Mouse (Mus musculus) thymus, adult 2 months (tissue): Measurements from ENCODE around the gene Mpz. TPM values are rescaled to one million over a fixed set of nuclear protein-coding genes. Genes with fewer than 3 reads are reported as not detected.
A peak's percentile ranks its signal among the peaks of the same experiment; 100 is the strongest.

Experiments used
- DNase-seq: peaks from one replicate; pipeline ENCODE4 v3.0.0; 2021
- H3K27ac ChIP-seq: fragments of 200-500 bp; 2 replicates; pipeline ENCODE4 v1.5.1; 2012; ENCODE audit warnings: low read length, control low read depth; ENCODE audit not compliant: control insufficient read depth, insufficient read depth
- H3K27me3 ChIP-seq: fragments of 200-500 bp; 2 replicates; pipeline ENCODE4 v1.6.1; 2012; ENCODE audit warnings: mild to moderate bottlenecking, low read length, moderate library complexity, mixed read lengths; ENCODE audit not compliant: control insufficient read depth, insufficient read depth
- H3K36me3 ChIP-seq: fragments of 200-500 bp; 2 replicates; pipeline ENCODE4 v1.6.1; 2012; ENCODE audit warnings: mild to moderate bottlenecking, low read length, moderate library complexity; ENCODE audit not compliant: control insufficient read depth, insufficient read depth
- H3K4me1 ChIP-seq: fragments of 200-500 bp; replicated peaks from 2 replicates; pipeline ENCODE4 v1.6.1; 2012; ENCODE audit warnings: low read length; ENCODE audit not compliant: control insufficient read depth, insufficient read depth
- H3K4me3 ChIP-seq: fragments of 200-500 bp; 2 replicates; pipeline ENCODE4 v1.5.1; 2012; ENCODE audit warnings: mild to moderate bottlenecking, low read length, control low read depth, moderate library complexity; ENCODE audit not compliant: control insufficient read depth, insufficient read depth
- CTCF ChIP-seq: fragments of 200-500 bp; IDR thresholded peaks from 2 replicates; pipeline ENCODE4 v1.5.1; 2012; ENCODE audit warnings: mild to moderate bottlenecking, control low read depth, low read length, moderate library complexity, borderline replicate concordance; ENCODE audit not compliant: control insufficient read depth, poor library complexity, insufficient read depth; ENCODE audit errors: extremely low read depth
- POLR2A ChIP-seq: fragments of 200-500 bp; IDR thresholded peaks from 2 replicates; pipeline ENCODE4 v1.6.1; 2012; ENCODE audit warnings: mild to moderate bottlenecking, low read length, control low read depth, moderate library complexity; ENCODE audit not compliant: control insufficient read depth, poor library complexity, insufficient read depth; ENCODE audit errors: extremely low read depth
- WGBS: fragments of 180-500 bp; shearing (Covaris S2); methylation state at CpG from one replicate; pipeline ENCODE4 v1.1.7; 2018; 5-methylcytosine and 5-hydroxymethylcytosine counted together
- polyA plus RNA-seq: library from polyadenylated mRNA; depleted of rRNA; stranded (reverse); fragments of >200 nt; gene quantifications from 2 replicates; pipeline ENCODE4 v1.2.3, GENCODE M21; 2012

The Mpz gene
- polyA plus RNA-seq, 1 experiment = 1.1 TPM

DNA sequence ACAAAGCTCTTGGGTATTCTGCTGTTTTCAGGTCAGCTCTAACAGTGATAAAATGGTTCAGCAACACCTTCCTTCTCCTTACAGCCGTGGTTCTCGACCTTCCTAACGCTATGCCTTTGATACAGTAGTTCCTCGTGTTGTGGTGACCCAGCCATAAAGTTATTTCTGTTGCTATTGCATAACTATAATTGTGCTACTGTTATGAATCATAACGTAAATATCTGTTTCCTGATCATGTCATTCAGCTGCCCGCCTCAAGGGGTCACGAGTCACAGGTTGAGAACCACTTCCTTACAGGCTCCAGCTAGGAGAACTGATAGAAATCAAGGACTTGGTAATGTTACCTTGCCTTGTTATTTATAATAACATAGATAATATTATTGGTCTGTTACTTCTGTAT, 33.8 kb downstream of the Mpz start:
- no peak overlapping the region for H3K27ac ChIP-seq
- DNase-seq = peak; percentile 33
- TF ChIP-seq CTCF (no peak), POLR2A (no peak)
- WGBS = 4% methylated on average over 7 of the region's 7 CpGs
- H3K4me1 ChIP-seq = no peaks in the 10 kb centered on the region; the same call in 1 of the 2 replicates
- H3K27me3 ChIP-seq = no peaks in the 10 kb centered on the region
- H3K4me3 ChIP-seq = no peak overlapping the region
- H3K36me3 ChIP-seq = no peaks in the 10 kb centered on the region

DNA sequence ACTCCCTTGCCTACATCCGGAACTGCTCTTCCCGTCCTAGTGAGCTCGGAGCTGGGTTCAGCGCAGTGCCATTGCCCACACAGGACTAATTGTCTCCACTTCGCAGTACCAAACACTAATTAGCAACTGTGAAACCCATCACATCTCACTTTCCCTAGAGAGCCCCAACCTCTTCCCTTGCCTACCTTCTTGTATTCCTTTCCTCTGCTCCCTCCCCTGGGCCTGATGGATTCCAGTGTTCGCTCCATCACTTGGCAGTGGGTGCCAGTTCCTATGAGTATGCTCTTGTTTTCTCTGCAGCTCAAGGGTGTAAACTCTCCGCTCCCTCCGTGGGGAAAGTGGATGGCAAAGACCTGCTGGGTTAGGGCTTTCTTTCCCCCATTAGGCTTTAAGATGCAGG, 35.1 kb downstream of the Mpz start:
- no peaks in the 10 kb centered on the region for H3K27me3 ChIP-seq
- H3K4me3 ChIP-seq = no peak overlapping the region
- DNase-seq = no peak
- no peaks in the 10 kb centered on the region; the same call in 1 of the 2 replicates for H3K4me1 ChIP-seq
- 95% methylated on average over 8 of the region's 8 CpGs for WGBS
- H3K36me3 ChIP-seq = no peaks in the 10 kb centered on the region
- H3K27ac ChIP-seq = no peak overlapping the region
- no peak for TF ChIP-seq CTCF

DNA sequence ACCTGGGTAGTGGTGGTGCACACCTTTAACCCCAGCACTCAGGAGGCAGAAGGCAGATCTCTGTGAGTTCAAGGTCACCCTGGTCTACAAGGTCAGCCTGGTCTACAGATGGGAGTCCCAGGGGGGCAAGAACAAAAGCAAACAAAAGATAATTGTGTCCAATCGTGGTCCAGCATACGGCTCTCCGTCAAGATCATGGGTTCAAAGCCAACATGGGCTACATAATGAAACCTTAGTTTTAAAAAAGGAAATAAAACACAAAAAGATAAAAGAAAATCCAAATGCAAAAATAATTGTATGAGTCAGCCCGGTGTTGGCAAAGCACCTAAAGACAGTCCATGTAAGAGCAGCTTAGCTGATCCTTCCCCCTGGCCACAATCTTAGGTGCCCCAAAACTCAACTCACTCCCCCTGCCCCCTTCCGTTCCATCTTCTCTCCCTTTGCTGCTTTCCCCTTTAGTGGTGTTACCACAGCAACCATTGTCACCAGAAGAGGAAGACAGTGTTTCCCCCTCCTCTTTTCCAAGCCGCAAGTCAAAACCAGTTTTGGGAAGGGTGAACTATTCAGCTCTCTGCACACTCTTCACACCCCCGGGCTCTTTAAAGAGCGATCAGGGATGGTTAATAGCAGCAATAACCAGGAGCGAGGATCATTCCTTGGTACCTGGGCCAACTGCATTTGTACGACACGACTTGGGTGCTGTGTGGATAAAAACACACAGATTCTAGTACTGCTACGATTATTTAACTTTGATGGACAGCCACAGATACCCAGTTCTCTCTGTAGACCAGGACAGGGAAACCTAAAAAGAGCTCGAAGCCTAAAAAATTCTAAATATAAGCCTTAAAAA, 37.6 kb downstream of the Mpz start:
- Histone ChIP-seq H3K4me1 (no peaks in the 10 kb centered on the region; the same call in 1 of the 2 replicates), H3K27ac (no peak overlapping the region), H3K36me3 (no peaks in the 10 kb centered on the region), H3K4me3 (no peak overlapping the region), H3K27me3 (0 out of 2 replicates have a peak, but pooled peaks cover 2% of the 10 kb centered on the region)
- no peak for DNase-seq
- TF ChIP-seq POLR2A (no peak), CTCF (no peak)
- 19% methylated on average over 13 of the region's 13 CpGs for WGBS

DNA sequence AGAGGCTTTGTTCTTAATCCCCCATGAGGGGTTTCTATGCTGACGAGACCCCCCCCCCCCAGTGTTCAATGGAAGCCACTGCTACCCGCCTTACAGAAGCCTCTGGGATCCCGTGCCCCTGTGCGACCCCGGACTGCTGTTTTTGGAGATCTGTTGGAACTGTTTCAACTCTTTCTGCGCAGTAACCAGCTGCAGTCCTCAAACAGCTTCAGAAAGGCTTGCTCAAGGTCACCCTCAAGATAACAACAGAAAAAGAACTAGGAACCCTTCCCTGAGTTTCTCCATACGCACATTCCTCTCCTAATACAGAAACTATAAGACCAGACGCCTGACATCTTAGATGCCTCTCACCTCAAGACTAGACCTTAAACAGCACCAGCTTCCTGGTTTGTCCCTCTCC, 38.5 kb downstream of the Mpz start:
- no peak for DNase-seq
- no peak for TF ChIP-seq POLR2A
- no peak for TF ChIP-seq CTCF
- Histone ChIP-seq H3K27ac (no peak overlapping the region), H3K4me3 (no peak overlapping the region), H3K27me3 (peaks cover 2% of the 10 kb centered on the region; the same call in 1 of the 2 replicates), H3K36me3 (no peaks in the 10 kb centered on the region), H3K4me1 (no peaks in the 10 kb centered on the region)
- 85% methylated on average over 8 of the region's 8 CpGs for WGBS

DNA sequence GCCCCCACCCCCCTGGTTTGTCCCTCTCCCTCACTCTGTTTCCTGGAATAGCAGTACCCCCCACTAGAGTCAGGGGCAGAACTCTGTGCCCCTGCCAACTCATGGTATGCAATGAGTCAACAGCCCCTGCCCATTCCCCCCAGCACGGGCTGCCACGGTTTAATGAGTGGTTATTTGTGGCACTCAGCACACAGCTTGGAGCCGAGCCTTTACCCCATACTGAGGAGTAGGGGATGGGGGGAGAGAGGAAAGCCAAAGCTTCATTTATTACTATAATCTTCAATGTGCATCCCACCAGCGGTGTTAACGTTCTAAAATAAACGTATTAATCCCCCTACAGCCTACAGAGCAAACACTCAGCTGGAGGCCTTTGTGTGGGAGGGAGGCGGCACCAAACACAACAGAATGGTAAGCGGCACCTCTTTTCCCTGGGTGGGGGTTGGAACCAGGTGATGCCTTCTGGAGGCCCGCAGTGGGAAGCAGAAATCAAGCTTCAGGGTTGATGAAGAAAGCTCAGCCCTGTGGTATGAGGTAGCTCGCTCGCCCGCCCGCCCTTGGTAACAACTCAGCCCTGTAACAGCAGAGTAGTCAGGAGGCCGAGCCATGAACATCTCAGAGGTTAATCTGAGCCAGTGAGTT, 39.1 kb downstream of the Mpz start:
- WGBS = 90% methylated on average over 14 of the region's 14 CpGs
- Histone ChIP-seq H3K4me3 (no peak overlapping the region), H3K27ac (no peak overlapping the region), H3K27me3 (peaks cover 2% of the 10 kb centered on the region; the same call in 1 of the 2 replicates), H3K4me1 (no peaks in the 10 kb centered on the region), H3K36me3 (no peaks in the 10 kb centered on the region)
- TF ChIP-seq POLR2A (no peak), CTCF (no peak)
- no peak for DNase-seq

DNA sequence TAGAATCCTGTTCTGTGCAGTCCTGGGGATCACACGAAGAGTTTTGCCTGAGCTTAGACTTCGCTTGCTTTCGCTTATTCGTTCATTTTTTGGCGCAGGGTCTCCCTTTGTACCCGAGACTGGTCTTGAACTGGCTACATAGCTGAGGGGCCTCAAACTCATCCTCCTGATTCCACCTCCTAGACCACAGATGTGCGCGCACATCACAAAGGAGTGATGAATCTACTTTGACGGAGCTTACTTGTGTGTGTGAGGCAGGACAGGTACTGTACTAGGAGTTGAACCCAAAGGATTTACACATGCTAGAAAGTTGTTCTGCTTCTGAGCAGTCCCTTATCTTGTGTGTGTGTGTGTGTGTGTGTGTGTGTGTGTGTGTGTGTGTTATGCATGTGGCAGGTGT, 40.3 kb downstream of the Mpz start:
- H3K4me1 ChIP-seq = no peaks in the 10 kb centered on the region
- 97% methylated on average over 9 of the region's 9 CpGs for WGBS
- H3K27ac ChIP-seq = no peak overlapping the region
- no peaks in the 10 kb centered on the region for H3K36me3 ChIP-seq
- DNase-seq = no peak
- TF ChIP-seq CTCF (no peak), POLR2A (no peak)
- H3K27me3 ChIP-seq = peaks cover 8% of the 10 kb centered on the region; the same call in 1 of the 2 replicates
- no peak overlapping the region for H3K4me3 ChIP-seq

DNA sequence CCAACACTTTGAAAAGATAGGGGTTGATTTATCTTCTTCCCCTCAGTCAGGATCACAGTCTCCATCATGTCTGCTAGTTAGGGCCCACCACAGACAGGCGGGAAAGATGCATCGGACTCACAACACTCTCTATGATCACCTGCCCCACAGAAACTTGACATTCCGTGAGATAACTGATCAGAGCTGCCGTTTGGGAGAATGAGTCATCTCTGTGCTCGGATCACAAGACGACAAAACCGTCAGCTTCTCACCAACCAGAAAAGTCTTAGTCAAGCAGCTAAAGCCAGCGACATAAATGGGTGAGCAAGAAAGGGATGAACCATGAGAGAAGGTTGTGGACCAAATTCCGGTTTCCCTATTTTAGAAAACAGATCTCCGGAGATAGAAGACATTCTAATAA, 41.8 kb downstream of the Mpz start:
- 91% methylated on average over 10 of the region's 10 CpGs for WGBS
- no peak for DNase-seq
- Histone ChIP-seq H3K4me1 (no peaks in the 10 kb centered on the region), H3K36me3 (no peaks in the 10 kb centered on the region), H3K4me3 (no peak overlapping the region), H3K27ac (no peak overlapping the region), H3K27me3 (peaks cover 13% of the 10 kb centered on the region)
- TF ChIP-seq POLR2A (no peak), CTCF (no peak)
